Comparison of ENCODE assay signal across 15 mouse cellular contexts in the genomic region with DNA sequence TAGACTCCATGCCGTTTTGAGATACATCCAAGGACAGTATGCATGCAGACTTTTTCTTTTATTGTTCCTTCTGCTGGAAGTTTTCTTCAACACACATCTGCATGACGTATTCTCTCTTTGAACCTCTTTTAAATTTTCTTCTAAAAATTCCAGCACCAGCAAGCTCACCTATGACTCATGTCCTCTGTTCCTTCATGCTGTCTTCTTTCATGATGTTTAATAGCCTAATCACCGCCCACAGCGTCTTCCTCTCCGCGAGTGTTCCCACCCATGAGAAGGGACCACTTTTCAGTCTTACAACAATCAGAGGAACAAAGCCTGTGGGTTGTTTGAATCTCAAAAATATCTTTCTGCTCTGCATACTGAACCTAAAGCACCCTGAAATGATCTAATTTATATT.
"Had no signal": no experiment of that assay in that cellular context is flagged by ENCODE, and none has a peak within 500 bp of the region (broad histone marks: within the 10 kb centered on the region; RNA-seq: fewer than 3 reads in every experiment).

No protein-coding gene starts in this region.

- H3K27ac ChIP-seq: neural tube, embryonic 12.5 days; neural tube, embryonic 13.5 days; neural tube, embryonic 15.5 days; stomach, embryonic 15.5 days; stomach, postnatal 0 days had no signal

- H3K4me3 ChIP-seq: neural tube, embryonic 12.5 days; neural tube, embryonic 13.5 days; neural tube, embryonic 15.5 days; stomach, embryonic 15.5 days had no signal

- DNase-seq: retina, postnatal 1 day; right cerebral cortex, postnatal 14 days; right cerebral cortex, postnatal 25 days; spleen, adult 18-20 months; thymus, adult 18-20 months; thymus, adult 2 months; thymus, postnatal 14 days; thymus, postnatal 25 days; thymus, postnatal 36 days; thymus, postnatal 4 days had no signal
